Mouse (Mus musculus): ENCODE data around the gene H2al1d.
"Not testable (repeated sequence)": the region's sequence is repeated elsewhere in the genome, so short reads cannot be mapped to it uniquely, and the experiment has no call there.

GRCm38 (mm10) chrX:11298957-11299356, 9.7 kb upstream of the H2al1d start, which contains the start of gene H2al1a:
- TF ChIP-seq HCFC1 (IDR thresholded peaks at IDR 0.05; ENCODE audit: borderline replicate concordance, insufficient read depth, low read length); CHD2 (IDR thresholded peaks at IDR 0.05; ENCODE audit: low read depth, low read length): not testable (repeated sequence)

All from ES-E14 (cell line).